Mouse (Mus musculus) spleen, adult 2 months (tissue): Measurements from ENCODE around the gene Krtap10-10.

ENCODE experiments used
- CTCF ChIP-seq: fragments of 200-500 bp; IDR thresholded peaks from 2 replicates; pipeline ENCODE4 v1.5.1; 2011; ENCODE audit warnings: mild to moderate bottlenecking, inconsistent platforms; ENCODE audit not compliant: insufficient read depth, insufficient read length, insufficient replicate concordance; ENCODE audit errors: extremely low read depth
- POLR2A ChIP-seq: fragments of 200-500 bp; IDR thresholded peaks from 2 replicates; pipeline ENCODE4 v1.6.1; 2011; ENCODE audit warnings: low read depth, low read length, inconsistent platforms

DNA sequence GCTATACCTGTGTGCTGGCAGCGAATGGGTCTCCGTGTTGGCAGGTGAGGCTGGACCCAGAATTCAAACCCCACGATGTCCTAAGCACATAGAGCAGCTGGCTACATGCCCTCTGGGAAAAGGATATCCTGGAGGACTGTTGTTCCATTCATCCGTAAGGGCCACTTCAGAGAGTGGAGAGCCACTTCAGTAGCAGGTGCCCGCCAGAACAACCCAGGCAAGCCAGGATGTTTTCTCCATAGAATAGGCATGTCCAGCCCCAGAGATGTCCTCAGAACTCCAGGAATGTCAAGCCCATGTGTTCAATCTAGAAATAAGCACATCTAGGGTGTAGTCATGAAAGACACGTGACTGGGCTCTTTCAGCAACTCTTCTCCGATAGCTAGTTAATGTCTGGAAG is 33.9 kb downstream of the Krtap10-10 start:
- TF ChIP-seq POLR2A (no peak), CTCF (no peak)
